Mouse (Mus musculus): ENCODE data around the gene Ganc.

DNA sequence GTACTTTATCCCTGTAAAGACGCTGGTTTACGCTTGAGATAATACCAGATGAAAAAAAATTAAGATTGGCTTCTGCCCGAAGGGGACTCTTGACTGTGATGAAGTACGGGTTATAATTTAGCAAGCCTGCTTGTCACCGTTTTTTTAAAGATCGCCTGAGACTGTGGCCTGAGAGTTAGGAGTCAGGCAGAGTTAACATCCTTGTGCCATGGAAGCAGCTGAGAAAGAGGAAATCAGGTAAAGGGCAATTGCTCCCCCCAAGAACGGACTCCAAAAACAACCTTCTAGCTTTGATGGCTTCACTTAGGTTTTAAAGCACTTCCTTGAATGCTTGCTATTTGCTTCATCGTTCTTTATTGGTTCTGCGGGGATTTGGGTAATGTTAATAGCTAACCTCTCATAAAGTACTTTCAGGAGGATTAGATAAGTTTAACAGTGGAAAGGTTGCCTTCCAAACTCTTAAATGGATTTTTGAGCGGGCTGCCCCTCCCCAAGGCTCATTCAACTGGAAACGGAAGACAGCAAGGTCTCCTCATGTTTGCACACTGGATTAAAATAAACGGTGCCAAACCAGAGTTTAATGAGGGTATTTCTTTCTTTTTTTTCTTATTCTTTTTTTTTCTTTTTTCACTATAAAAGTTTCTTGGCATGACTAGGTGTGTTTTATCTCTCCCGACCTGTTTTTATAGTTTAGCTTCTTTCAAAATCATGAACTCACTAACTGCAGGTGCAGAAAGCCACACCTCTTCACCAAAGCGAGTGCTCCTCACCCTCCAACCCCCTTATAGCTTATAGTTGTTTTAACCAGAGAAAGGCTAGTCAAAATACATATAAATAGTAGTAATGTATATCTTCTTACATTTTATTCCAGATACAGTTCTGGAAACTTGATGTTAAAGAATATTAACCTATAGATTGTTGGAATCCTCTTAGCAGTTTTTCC lies 1.4 kb downstream of the Ganc start:
- TF ChIP-seq EP300 (IDR thresholded peaks at IDR 0.05; ENCODE audit: insufficient read depth, low read depth, low read length) (no peak), CTCF (IDR thresholded peaks at IDR 0.05) (no peak), POLR2A (IDR thresholded peaks at IDR 0.05; ENCODE audit: insufficient read depth, low read depth, low read length) (no peak)
